In the genomic region with DNA sequence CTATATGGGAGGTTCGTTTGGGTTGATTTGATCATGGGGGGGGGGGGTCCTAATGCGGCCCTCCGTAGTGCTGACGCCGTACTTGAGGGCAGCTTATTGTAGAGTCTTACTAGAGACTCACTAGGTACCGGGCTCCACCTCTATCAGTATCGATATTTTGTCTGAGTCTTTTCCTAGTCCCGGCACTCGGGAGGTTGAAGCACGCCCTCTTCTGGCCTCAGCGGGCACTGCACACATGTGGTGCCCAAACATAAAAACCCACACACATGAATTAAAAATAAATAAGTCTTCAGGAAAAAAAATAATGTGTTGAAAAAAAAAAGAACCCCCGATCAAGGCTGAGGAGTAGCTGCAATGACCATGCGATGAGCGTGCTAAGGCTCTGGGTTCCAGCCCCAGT, we compare ENCODE assay signal across 23 mouse cellular contexts. TPM values are rescaled to one million over a fixed set of nuclear protein-coding genes. Genes with fewer than 3 reads are reported as not detected.
A peak's percentile ranks its signal among the peaks of the same experiment; 100 is the strongest.
DNase-seq lines count a peak whose midpoint lies in the region; TF ChIP-seq lines count a peak whose summit lies in the region.
"Had no signal": no experiment of that assay in that cellular context is flagged by ENCODE, and none has a peak within 500 bp of the region (broad histone marks: within the 10 kb centered on the region; RNA-seq: fewer than 3 reads in every experiment).

No protein-coding gene starts in this region.

- DNase-seq in layer of hippocampus, adult 2 months (ENCODE audit: low spot score in 2 of 2) = no peak
- DNase-seq in layer of hippocampus, adult 8-10 months (ENCODE audit: low spot score in 2 of 2) = no peak
- peak; percentile 19 for DNase-seq in thymus, postnatal 4 days
- DNase-seq in thymus, postnatal 0 days (ENCODE audit: low spot score) = no peak
- DNase-seq in ZHBTc4 (ENCODE audit: low read depth, low spot score) = peak; percentile 67
- DNase-seq in testis, postnatal 14 days (ENCODE audit: low spot score) = peak; percentile 32
- DNase-seq in right cerebral cortex, adult 18-20 months = no peak
- no peak for DNase-seq in right cerebral cortex, postnatal 36 days (ENCODE audit: low spot score in 2 of 2)

- H3K4me3 ChIP-seq in layer of hippocampus, adult 2 months = no peak overlapping the region
- H3K4me3 ChIP-seq: forebrain, embryonic 15.5 days; heart, embryonic 10.5 days; hindbrain, embryonic 12.5 days; kidney, embryonic 15.5 days; limb, embryonic 15.5 days had no signal

- no peak overlapping the region for H3K27ac ChIP-seq in layer of hippocampus, adult 2 months
- H3K27ac ChIP-seq: forebrain, embryonic 15.5 days; heart, embryonic 10.5 days; hindbrain, embryonic 12.5 days; kidney, embryonic 15.5 days; limb, embryonic 15.5 days had no signal

- TF ChIP-seq CTCF in layer of hippocampus, adult 2 months (conservative IDR thresholded peaks at IDR 0.05) = peak; percentile 41; the same call in 1 of the 2 replicates

RNA-seq across cellular contexts. Expression of a gene that starts 25.3 kb away (rescaled TPM):
- not detected for total RNA-seq in layer of hippocampus, adult 2 months (2021)
- not detected for total RNA-seq in layer of hippocampus, adult 8-10 months (2022)
- polyA plus RNA-seq in thymus, postnatal 0 days (2015; fragmentation: Nextera tagmentation; extraction: Ambion mirVana) = not detected in 2 replicates
- total RNA-seq: adrenal gland, adult 2 months; gastrocnemius, postnatal 4 days; layer of hippocampus, postnatal 36 days; left cerebral cortex, postnatal 25 days; megakaryocyte, adult 5-6 weeks; neutrophil, adult 5-6 weeks had no signal
- polyA plus RNA-seq: adrenal gland, adult 2 months; embryonic facial prominence, embryonic 14.5 days; forebrain, embryonic 15.5 days; heart, embryonic 10.5 days; heart, postnatal 0 days; hindbrain, embryonic 12.5 days; intestine, embryonic 14.5 days; kidney, embryonic 15.5 days; limb, embryonic 15.5 days; midbrain, embryonic 14.5 days had no signal

RNA-seq across cellular contexts. Expression of a gene that starts 27.1 kb away (rescaled TPM):
- not detected for total RNA-seq in layer of hippocampus, adult 2 months (2021)
- total RNA-seq in layer of hippocampus, adult 8-10 months (2022) = under 1 TPM in 2 of 4 experiments, not detected in 2; 0.20 to 0.53 TPM
- polyA plus RNA-seq in thymus, postnatal 0 days (2015; fragmentation: Nextera tagmentation; extraction: Ambion mirVana) = 0.30 and 0.93 TPM in 2 replicates
- total RNA-seq: left cerebral cortex, postnatal 25 days; neutrophil, adult 5-6 weeks had no signal
- polyA plus RNA-seq: adrenal gland, adult 2 months; embryonic facial prominence, embryonic 14.5 days; forebrain, embryonic 15.5 days; heart, embryonic 10.5 days; heart, postnatal 0 days; intestine, embryonic 14.5 days; kidney, embryonic 15.5 days had no signal

RNA-seq across cellular contexts. Expression of a gene that starts 54.9 kb away (rescaled TPM):
- 1 to 10 TPM; 4.6 to 5.5 TPM for total RNA-seq in layer of hippocampus, adult 2 months (2021)
- total RNA-seq in layer of hippocampus, adult 8-10 months (2022) = 10 to 100 TPM in 2 of 4 experiments, 1 to 10 TPM in 2; 7.5 to 18.1 (median 9.6) TPM
- polyA plus RNA-seq in thymus, postnatal 0 days (2015; fragmentation: Nextera tagmentation; extraction: Ambion mirVana) = 0.17 and 0.22 TPM in 2 replicates
- total RNA-seq: neutrophil, adult 5-6 weeks had no signal

Comparison
In these comparisons a context has a peak if more than half of its experiments do, and no peak if none do; other contexts are left out.
1. DNase-seq: peak in thymus, postnatal 4 days (single experiment), ZHBTc4 (single experiment) and testis, postnatal 14 days (single experiment); none in layer of hippocampus, adult 2 months (0 of 2), layer of hippocampus, adult 8-10 months (0 of 2), thymus, postnatal 0 days (single experiment), right cerebral cortex, adult 18-20 months (single experiment) and right cerebral cortex, postnatal 36 days (0 of 2).